ENCODE assay signal across 19 mouse cellular contexts in the genomic region with DNA sequence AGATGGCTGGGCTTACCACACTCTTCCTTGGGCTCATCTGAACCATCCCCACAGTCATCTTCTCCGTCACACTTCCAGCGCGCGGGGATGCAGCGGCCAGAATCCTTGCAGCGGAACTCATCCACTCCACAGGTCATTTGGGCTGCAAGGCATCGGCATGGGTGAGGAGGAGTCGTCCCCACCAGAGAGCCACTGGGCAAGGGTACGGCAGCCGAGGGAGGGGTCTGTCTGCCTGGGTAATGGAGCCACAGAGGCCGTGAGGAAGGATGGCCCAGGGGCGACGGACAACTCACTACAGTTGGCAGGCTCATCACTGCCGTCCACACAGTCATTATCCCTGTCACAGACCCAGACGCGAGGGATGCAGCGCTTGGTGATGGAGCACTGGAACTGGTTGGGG. TPM values are rescaled to one million over a fixed set of nuclear protein-coding genes. Genes with fewer than 3 reads are reported as not detected.
"Had no signal": no experiment of that assay in that cellular context is flagged by ENCODE, and none has a peak within 500 bp of the region (broad histone marks: within the 10 kb centered on the region; RNA-seq: fewer than 3 reads in every experiment).

No protein-coding gene starts in this region.

- DNase-seq: retina, postnatal 1 day; right cerebral cortex, adult 18-20 months; right cerebral cortex, postnatal 14 days; right cerebral cortex, postnatal 25 days; right cerebral cortex, postnatal 4 days; spleen, adult 18-20 months; thymus, adult 18-20 months; thymus, adult 2 months; thymus, postnatal 14 days; thymus, postnatal 25 days; thymus, postnatal 36 days; thymus, postnatal 4 days had no signal

- H3K4me3 ChIP-seq: neural tube, embryonic 12.5 days; neural tube, embryonic 13.5 days; neural tube, embryonic 15.5 days; stomach, embryonic 15.5 days had no signal

- H3K9ac ChIP-seq: neural tube, embryonic 12.5 days; neural tube, embryonic 13.5 days; neural tube, embryonic 15.5 days; stomach, embryonic 15.5 days had no signal

- H3K9me3 ChIP-seq: neural tube, embryonic 12.5 days; neural tube, embryonic 13.5 days; neural tube, embryonic 15.5 days; stomach, embryonic 15.5 days had no signal

- H3K27ac ChIP-seq: neural tube, embryonic 12.5 days; neural tube, embryonic 13.5 days; neural tube, embryonic 15.5 days; stomach, embryonic 15.5 days; stomach, postnatal 0 days had no signal

- H3K4me1 ChIP-seq: neural tube, embryonic 12.5 days; neural tube, embryonic 13.5 days; neural tube, embryonic 15.5 days; stomach, embryonic 15.5 days had no signal

- H3K4me2 ChIP-seq: neural tube, embryonic 12.5 days; neural tube, embryonic 13.5 days; neural tube, embryonic 15.5 days; stomach, embryonic 15.5 days had no signal

- H3K27me3 ChIP-seq: neural tube, embryonic 12.5 days; neural tube, embryonic 13.5 days; neural tube, embryonic 15.5 days; stomach, embryonic 15.5 days had no signal

RNA-seq across cellular contexts. Expression of a gene that starts 15.5 kb away (rescaled TPM):
- total RNA-seq: neutrophil, adult 5-6 weeks had no signal
- polyA plus RNA-seq: spleen, adult 2 months had no signal

RNA-seq across cellular contexts. Expression of a gene that starts 35.1 kb away (rescaled TPM):
- total RNA-seq: neutrophil, adult 5-6 weeks had no signal
